Mouse (Mus musculus) midbrain, embryonic 15.5 days (tissue): Measurements from ENCODE around the gene Tnfrsf13b. TPM values are rescaled to one million over a fixed set of nuclear protein-coding genes. Genes with fewer than 3 reads are reported as not detected.
"Not testable (repeated sequence)": the region's sequence is repeated elsewhere in the genome, so short reads cannot be mapped to it uniquely, and the experiment has no call there.

Experiments used
- ATAC-seq: fragments of 200-750 bp; cut with Nextera tagmentation; replicated peaks from 2 replicates; pipeline ENCODE4 v1.8.0; 2017; ENCODE audit warnings: moderate TSS enrichment
- H3K27ac ChIP-seq: fragments of 300-500 bp; sonication (generic); 2 replicates; pipeline ENCODE4 v1.5.1; 2015; ENCODE audit warnings: mild to moderate bottlenecking, inconsistent platforms
- H3K27me3 ChIP-seq: fragments of 300-500 bp; sonication (generic); replicated peaks from 2 replicates; pipeline ENCODE4 v1.6.1; 2015; ENCODE audit warnings: inconsistent platforms
- H3K36me3 ChIP-seq: fragments of 300-500 bp; sonication (generic); replicated peaks from 2 replicates; pipeline ENCODE4 v1.6.1; 2015; ENCODE audit warnings: inconsistent platforms
- H3K4me1 ChIP-seq: fragments of 300-500 bp; sonication (generic); 2 replicates; pipeline ENCODE4 v1.6.1; 2015; ENCODE audit warnings: inconsistent platforms
- H3K4me2 ChIP-seq: fragments of 300-500 bp; sonication (generic); 2 replicates; pipeline ENCODE4 v1.6.1; 2015; ENCODE audit warnings: inconsistent platforms, mild to moderate bottlenecking, moderate library complexity
- H3K4me3 ChIP-seq: fragments of 300-500 bp; sonication (generic); 2 replicates; pipeline ENCODE4 v1.5.1; 2015; ENCODE audit warnings: mild to moderate bottlenecking, inconsistent platforms
- H3K9ac ChIP-seq: fragments of 300-500 bp; sonication (generic); 2 replicates; pipeline ENCODE4 v1.6.1; 2015; ENCODE audit warnings: mild to moderate bottlenecking, inconsistent platforms
- H3K9me3 ChIP-seq: fragments of 300-500 bp; sonication (generic); 2 replicates; pipeline ENCODE4 v1.6.1; 2016; ENCODE audit warnings: inconsistent platforms
- WGBS: fragments of 180-500 bp; shearing (Covaris S2); methylation state at CpG from one replicate; pipeline ENCODE4 v1.1.7; 2015; ENCODE audit warnings: mixed read lengths; 5-methylcytosine and 5-hydroxymethylcytosine counted together
- polyA plus RNA-seq: library from polyadenylated mRNA; unstranded; fragments of >200 nt; fragmentation: Nextera tagmentation; extraction: Ambion mirVana; gene quantifications from 2 replicates; pipeline ENCODE4 v1.2.1, GENCODE M21; 2015

Gene Tnfrsf13b
- polyA plus RNA-seq, 1 experiment from 2014 or later: 1.1 TPM

DNA sequence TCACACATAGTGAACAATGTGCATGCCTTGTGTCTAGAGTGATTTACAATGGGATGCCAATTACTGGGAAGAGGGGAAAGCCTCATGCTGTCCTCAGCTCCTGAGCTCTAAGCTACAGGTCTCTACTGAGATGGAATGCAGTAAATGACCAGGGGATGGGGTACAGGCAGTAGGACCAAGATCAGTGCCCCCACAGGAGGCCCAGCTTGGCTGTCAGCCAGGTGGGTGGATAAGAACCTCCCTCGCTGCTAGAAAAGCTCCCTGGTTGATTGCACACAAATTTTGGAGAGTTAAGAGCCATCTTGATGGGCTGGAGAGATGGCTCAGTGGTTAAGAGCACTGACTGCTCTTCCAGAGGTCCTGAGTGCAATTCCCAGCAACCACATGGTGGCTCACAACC is 15.6 kb upstream of the Tnfrsf13b start:
- 33% methylated on average over 1 of the region's 1 CpGs for WGBS
- ATAC-seq: no peak

GRCm38 (mm10) chr11:61111472-61111871 is 15.1 kb upstream of the Tnfrsf13b start:
- Histone ChIP-seq H3K4me3 (no peak overlapping the region), H3K4me1 (no peaks in the 10 kb centered on the region), H3K27ac (no peak overlapping the region), H3K9me3 (no peaks in the 10 kb centered on the region), H3K4me2 (no peak overlapping the region), H3K9ac (no peak overlapping the region), H3K36me3 (no peaks in the 10 kb centered on the region), H3K27me3 (no peaks in the 10 kb centered on the region)
- no peak for ATAC-seq
- 94% methylated on average over 4 of the region's 4 CpGs for WGBS

More for the DNA sequence above, 15.6 kb upstream of the Tnfrsf13b start:
- no peak overlapping the region for H3K27ac ChIP-seq
- H3K4me3 ChIP-seq: no peak overlapping the region
- H3K9me3 ChIP-seq: no peaks in the 10 kb centered on the region
- H3K27me3 ChIP-seq: no peaks in the 10 kb centered on the region
- H3K9ac ChIP-seq: no peak overlapping the region
- H3K4me2 ChIP-seq: no peak overlapping the region
- H3K36me3 ChIP-seq: no peaks in the 10 kb centered on the region
- no peaks in the 10 kb centered on the region for H3K4me1 ChIP-seq

GRCm38 (mm10) chr11:61112323-61112995 is 14.1 kb upstream of the Tnfrsf13b start:
- Histone ChIP-seq H3K9me3 (no peaks in the 10 kb centered on the region), H3K36me3 (no peaks in the 10 kb centered on the region), H3K4me2 (no peak overlapping the region), H3K4me1 (no peaks in the 10 kb centered on the region), H3K27me3 (no peaks in the 10 kb centered on the region), H3K27ac (no peak overlapping the region), H3K9ac (no peak overlapping the region), H3K4me3 (no peak overlapping the region)
- 85% methylated on average over 8 of the region's 8 CpGs for WGBS
- no peak for ATAC-seq

GRCm38 (mm10) chr11:61116226-61116625 is 10.3 kb upstream of the Tnfrsf13b start:
- Histone ChIP-seq H3K9ac (no peak overlapping the region), H3K4me1 (no peaks in the 10 kb centered on the region), H3K4me2 (no peak overlapping the region), H3K27ac (no peak overlapping the region), H3K36me3 (no peaks in the 10 kb centered on the region), H3K9me3 (no peaks in the 10 kb centered on the region), H3K4me3 (no peak overlapping the region), H3K27me3 (no peaks in the 10 kb centered on the region)
- WGBS: 68% methylated on average over 8 of the region's 8 CpGs
- ATAC-seq: no peak

- no peak overlapping the region for H3K27ac ChIP-seq
- H3K27me3 ChIP-seq: no peaks in the 10 kb centered on the region
- no peaks in the 10 kb centered on the region for H3K36me3 ChIP-seq
- no peaks in the 10 kb centered on the region for H3K9me3 ChIP-seq
- no peaks in the 10 kb centered on the region for H3K4me1 ChIP-seq
- ATAC-seq: no peak
- H3K4me2 ChIP-seq: no peak overlapping the region
- 83% methylated on average over 3 of the region's 3 CpGs for WGBS
- no peak overlapping the region for H3K9ac ChIP-seq
- no peak overlapping the region for H3K4me3 ChIP-seq
Measured at GRCm38 (mm10) chr11:61119996-61120583, 6.5 kb upstream of the Tnfrsf13b start.

GRCm38 (mm10) chr11:61122283-61122768 is 4.2 kb upstream of the Tnfrsf13b start:
- no peaks in the 10 kb centered on the region for H3K9me3 ChIP-seq
- no peaks in the 10 kb centered on the region for H3K4me1 ChIP-seq
- ATAC-seq: no peak
- H3K4me3 ChIP-seq: no peak overlapping the region
- 89% methylated on average over 9 of the region's 9 CpGs for WGBS
- no peak overlapping the region for H3K9ac ChIP-seq
- H3K27ac ChIP-seq: no peak overlapping the region
- H3K36me3 ChIP-seq: no peaks in the 10 kb centered on the region
- no peaks in the 10 kb centered on the region for H3K27me3 ChIP-seq
- no peak overlapping the region for H3K4me2 ChIP-seq

- 94% methylated on average over 8 of the region's 8 CpGs for WGBS
- no peaks in the 10 kb centered on the region for H3K36me3 ChIP-seq
- H3K9ac ChIP-seq: no peak overlapping the region
- no peak overlapping the region for H3K4me3 ChIP-seq
- no peaks in the 10 kb centered on the region for H3K9me3 ChIP-seq
- H3K27ac ChIP-seq: no peak overlapping the region
- H3K27me3 ChIP-seq: no peaks in the 10 kb centered on the region
- no peak for ATAC-seq
- no peaks in the 10 kb centered on the region for H3K4me1 ChIP-seq
- no peak overlapping the region for H3K4me2 ChIP-seq
Measured at GRCm38 (mm10) chr11:61122769-61123288, 3.7 kb upstream of the Tnfrsf13b start.

- Histone ChIP-seq H3K4me1 (no peaks in the 10 kb centered on the region), H3K9ac (no peak overlapping the region), H3K36me3 (no peaks in the 10 kb centered on the region), H3K27me3 (no peaks in the 10 kb centered on the region), H3K27ac (no peak overlapping the region), H3K4me3 (no peak overlapping the region), H3K9me3 (no peaks in the 10 kb centered on the region), H3K4me2 (no peak overlapping the region)
- no peak for ATAC-seq
- 84% methylated on average over 3 of the region's 3 CpGs for WGBS
Measured at GRCm38 (mm10) chr11:61123886-61124285, 2.7 kb upstream of the Tnfrsf13b start.

DNA sequence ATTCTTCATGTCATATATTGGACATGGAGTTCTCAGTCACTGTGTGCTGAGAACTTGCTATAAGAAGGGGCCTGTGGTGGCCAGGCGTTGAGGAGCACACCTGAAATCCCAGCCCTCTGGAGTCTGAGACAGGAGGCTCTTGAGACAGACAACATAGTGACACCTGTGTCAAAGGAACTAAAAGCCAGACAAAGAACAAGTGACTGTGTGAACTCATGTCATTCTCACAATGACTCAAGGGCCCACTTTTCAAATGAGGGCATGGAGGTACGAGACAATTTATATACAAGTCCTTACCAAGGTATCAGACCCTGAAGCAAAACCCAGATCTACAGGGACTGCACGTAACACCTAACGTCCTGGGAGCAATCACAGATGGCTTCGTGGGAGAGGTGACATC is 585 bp upstream of the Tnfrsf13b start:
- H3K4me1 ChIP-seq: no peaks in the 10 kb centered on the region
- no peaks in the 10 kb centered on the region for H3K36me3 ChIP-seq
- H3K9ac ChIP-seq: no peak overlapping the region
- H3K4me3 ChIP-seq: no peak overlapping the region
- no peak overlapping the region for H3K4me2 ChIP-seq
- H3K27ac ChIP-seq: no peak overlapping the region
- no peak for ATAC-seq
- no peaks in the 10 kb centered on the region for H3K27me3 ChIP-seq
- 89% methylated on average over 5 of the region's 5 CpGs for WGBS
- no peaks in the 10 kb centered on the region for H3K9me3 ChIP-seq

DNA sequence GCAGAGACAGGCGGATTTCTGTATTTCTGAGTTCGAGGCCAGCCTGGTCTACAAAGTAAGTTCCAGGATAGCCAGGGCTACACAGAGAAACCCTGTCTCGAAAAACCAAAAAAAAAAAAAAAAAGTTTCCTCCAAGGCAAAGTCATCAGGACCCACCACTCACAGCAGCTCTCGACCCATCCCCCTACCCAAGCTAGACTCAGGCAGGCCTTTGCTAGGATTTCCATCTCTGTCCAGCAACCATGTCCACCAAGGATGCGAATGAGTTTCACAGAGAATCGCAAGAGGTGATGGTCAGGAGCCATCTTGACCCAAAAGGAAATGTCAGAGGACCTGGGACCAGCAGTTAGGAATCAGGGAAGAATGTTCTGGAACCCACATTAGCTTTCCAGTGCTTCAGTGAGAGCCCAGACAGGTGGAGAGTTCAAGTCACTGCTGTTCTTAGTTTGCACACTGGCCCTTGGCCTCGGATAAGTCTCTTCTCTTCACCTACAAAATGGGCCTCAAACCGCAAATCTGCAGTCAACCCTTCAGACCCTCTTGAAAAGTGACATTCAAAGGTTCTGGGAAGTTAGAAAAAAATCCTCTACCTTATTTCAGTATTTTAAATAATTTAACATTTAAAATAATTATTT is 983 bp downstream of the Tnfrsf13b start:
- ATAC-seq: no peak
- no peaks in the 10 kb centered on the region for H3K36me3 ChIP-seq
- H3K4me1 ChIP-seq: no peaks in the 10 kb centered on the region
- 92% methylated on average over 8 of the region's 8 CpGs for WGBS
- no peak overlapping the region for H3K27ac ChIP-seq
- no peak overlapping the region for H3K9ac ChIP-seq
- no peak overlapping the region for H3K4me3 ChIP-seq
- no peaks in the 10 kb centered on the region for H3K9me3 ChIP-seq
- H3K27me3 ChIP-seq: no peaks in the 10 kb centered on the region
- H3K4me2 ChIP-seq: no peak overlapping the region

- Histone ChIP-seq H3K27me3 (no peaks in the 10 kb centered on the region), H3K4me3 (no peak overlapping the region), H3K36me3 (no peaks in the 10 kb centered on the region), H3K4me1 (no peaks in the 10 kb centered on the region), H3K27ac (no peak overlapping the region), H3K4me2 (no peak overlapping the region), H3K9ac (no peak overlapping the region), H3K9me3 (no peaks in the 10 kb centered on the region)
- no peak for ATAC-seq
- WGBS: 56% methylated on average over 10 of the region's 10 CpGs
Measured at GRCm38 (mm10) chr11:61129305-61129704, 2.8 kb downstream of the Tnfrsf13b start.

- H3K9me3 ChIP-seq, H3K4me3 ChIP-seq, H3K4me2 ChIP-seq, ATAC-seq, H3K36me3 ChIP-seq, H3K4me1 ChIP-seq, H3K27me3 ChIP-seq, H3K9ac ChIP-seq, H3K27ac ChIP-seq: not testable (repeated sequence)
- WGBS: 85% methylated on average over 4 of the region's 4 CpGs
Measured at GRCm38 (mm10) chr11:61130646-61131045, 4.1 kb downstream of the Tnfrsf13b start.
